Mouse (Mus musculus) liver, postnatal 0 days (tissue): ENCODE results near the gene Nr2f1. TPM values are rescaled to one million over a fixed set of nuclear protein-coding genes. Genes with fewer than 3 reads are reported as not detected.

Source experiments
- ATAC-seq: fragments of 200-750 bp; cut with Nextera tagmentation; 2 replicates; pipeline ENCODE4 v1.8.0; 2017; ENCODE audit warnings: mild to moderate bottlenecking, moderate library complexity
- DNase-seq: peaks from one replicate; pipeline ENCODE4 v3.0.0-alpha.2; 2016
- H3K27ac ChIP-seq: fragments of 300-500 bp; sonication (generic); 2 replicates; pipeline ENCODE4 v1.5.1; 2014; ENCODE audit warnings: antibody characterized with exemption, moderate library complexity, mild to moderate bottlenecking, low read depth
- H3K27me3 ChIP-seq: fragments of 300-500 bp; sonication (generic); 2 replicates; pipeline ENCODE4 v1.6.1; 2014; ENCODE audit warnings: low read length, control low read depth, mixed read lengths; ENCODE audit not compliant: insufficient read depth
- H3K36me3 ChIP-seq: fragments of 300-500 bp; sonication (generic); replicated peaks from 2 replicates; pipeline ENCODE4 v1.6.1; 2014; ENCODE audit warnings: mild to moderate bottlenecking, control low read depth, low read length, moderate library complexity, mixed read lengths; ENCODE audit not compliant: insufficient read depth
- H3K4me1 ChIP-seq: fragments of 300-500 bp; sonication (generic); 2 replicates; pipeline ENCODE4 v1.6.1; 2014; ENCODE audit warnings: antibody characterized with exemption, mild to moderate bottlenecking, control low read depth; ENCODE audit not compliant: insufficient read depth
- H3K4me2 ChIP-seq: fragments of 300-500 bp; sonication (generic); 2 replicates; pipeline ENCODE4 v1.6.1; 2014; ENCODE audit warnings: low read depth, mild to moderate bottlenecking, low read length, moderate library complexity, mixed read lengths
- H3K4me3 ChIP-seq: fragments of 300-500 bp; sonication (generic); 2 replicates; pipeline ENCODE4 v1.5.1; 2014; ENCODE audit warnings: low read depth, low read length
- H3K9ac ChIP-seq: fragments of 300-500 bp; sonication (generic); replicated peaks from 2 replicates; pipeline ENCODE4 v1.6.1; 2014; ENCODE audit warnings: mild to moderate bottlenecking, moderate library complexity
- H3K9me3 ChIP-seq: fragments of 300-500 bp; sonication (generic); 2 replicates; pipeline ENCODE4 v1.6.1; 2016; ENCODE audit warnings: mild to moderate bottlenecking, control low read depth, low read length, mixed read lengths
- CTCF ChIP-seq: sonication (generic); IDR thresholded peaks from 2 replicates; pipeline ENCODE4 v1.5.1; 2016; ENCODE audit warnings: antibody characterized with exemption, low read depth
- EP300 ChIP-seq: IDR thresholded peaks from 2 replicates; pipeline ENCODE4 v1.6.1; 2016; ENCODE audit warnings: antibody characterized with exemption, low read depth, mild to moderate bottlenecking
- WGBS: fragments of 180-500 bp; shearing (Covaris S2); extraction: QIAGEN DNeasy Blood & Tissue Kit; methylation state at CpG from one replicate; pipeline ENCODE4 v1.1.7; 2014; ENCODE audit not compliant: insufficient replicate concordance; 5-methylcytosine and 5-hydroxymethylcytosine counted together
- polyA plus RNA-seq: library from polyadenylated mRNA; unstranded; fragments of >200 nt; fragmentation: Nextera tagmentation; extraction: Ambion mirVana; gene quantifications from 2 replicates; pipeline ENCODE4 v1.2.1, GENCODE M21; 2015

Gene Nr2f1
- polyA plus RNA-seq, 1 experiment from 2014 or later, result 0.52 TPM

DNA sequence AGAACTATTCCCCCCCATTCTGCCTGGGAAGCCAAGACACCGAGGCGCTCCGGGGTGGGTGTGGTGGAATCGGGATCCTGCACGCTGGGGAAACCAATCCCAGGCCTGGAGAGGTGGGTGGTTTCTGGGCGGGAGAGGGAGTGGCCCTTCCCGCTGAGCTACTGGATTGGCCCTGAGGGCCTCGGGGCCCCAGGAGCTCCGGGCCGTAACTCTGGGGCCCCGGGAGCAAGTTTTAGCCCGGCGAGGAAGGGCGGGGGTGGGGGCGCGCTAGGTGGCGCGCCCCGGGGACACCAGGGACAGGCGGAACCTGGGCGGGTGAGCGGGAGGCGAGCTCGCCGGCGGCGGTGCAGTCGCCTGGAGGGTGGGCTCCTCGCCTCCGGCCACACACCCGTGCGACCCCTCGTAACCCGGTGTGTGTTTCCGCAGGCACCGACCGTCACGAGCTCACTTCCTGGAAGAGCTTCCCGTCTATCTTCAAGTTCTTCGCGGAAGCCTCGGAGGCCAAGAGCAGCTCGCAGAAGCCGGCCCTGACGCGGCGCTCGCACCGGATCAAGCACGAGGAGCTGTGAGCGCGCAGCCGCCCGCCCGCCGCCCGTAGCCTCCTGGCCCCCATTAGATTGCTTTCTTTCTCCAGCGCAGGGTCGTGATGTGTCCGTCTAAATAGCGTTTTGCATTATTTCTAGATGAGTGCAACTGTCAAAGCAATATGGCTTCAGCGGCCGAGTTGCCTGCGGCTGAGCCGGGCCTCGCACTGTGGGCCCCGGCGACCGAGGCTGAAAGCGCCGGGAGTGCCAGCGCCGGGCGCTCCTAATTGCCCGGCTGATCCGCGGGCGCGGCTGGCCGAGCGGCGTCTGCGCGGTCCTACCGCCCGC lies 36.2 kb downstream of the Nr2f1 start:
- ATAC-seq, result peak; percentile 97
- WGBS, result under 1% methylated on average over 78 of the region's 86 CpGs
- TF ChIP-seq CTCF (peak; percentile 27; the same call in 1 of the 2 replicates), EP300 (no peak)
- H3K4me1 ChIP-seq, result peaks cover 5% of the 10 kb centered on the region
- H3K27me3 ChIP-seq, result peaks cover 18% of the 10 kb centered on the region
- H3K4me3 ChIP-seq, result peak overlapping the region; percentile 60
- peak overlapping the region; percentile 84 for H3K4me2 ChIP-seq
- no peaks in the 10 kb centered on the region for H3K36me3 ChIP-seq
- DNase-seq, result peak; percentile 78
- peak overlapping the region; percentile 64 for H3K27ac ChIP-seq
- no peaks in the 10 kb centered on the region for H3K9me3 ChIP-seq
- peak overlapping the region; percentile 60 for H3K9ac ChIP-seq

DNA sequence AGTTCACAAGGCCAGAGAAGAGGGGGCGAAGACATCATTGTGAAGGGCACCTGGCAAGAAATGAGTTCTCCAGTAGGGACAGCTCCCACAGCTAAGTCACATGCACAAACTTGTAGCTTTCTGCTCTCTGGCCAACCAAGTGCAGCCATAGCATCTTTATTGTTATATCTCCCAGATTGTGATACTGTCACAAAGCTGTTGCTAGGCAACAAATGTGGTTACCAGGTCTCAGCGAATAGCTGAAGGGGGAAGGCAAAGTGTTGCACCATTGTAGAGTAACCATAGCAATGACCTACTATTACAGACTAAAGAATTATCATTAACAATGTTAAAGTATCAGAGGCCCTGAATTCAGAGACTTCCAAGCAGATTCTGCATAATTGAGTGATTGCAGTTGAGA lies 37.4 kb downstream of the Nr2f1 start:
- Histone ChIP-seq H3K27ac (no peak overlapping the region), H3K9me3 (no peaks in the 10 kb centered on the region), H3K9ac (no peak overlapping the region), H3K4me1 (peaks cover 7% of the 10 kb centered on the region), H3K4me2 (no peak overlapping the region), H3K4me3 (no peak overlapping the region), H3K36me3 (no peaks in the 10 kb centered on the region), H3K27me3 (peaks cover 14% of the 10 kb centered on the region)
- 58% methylated on average over 2 of the region's 2 CpGs for WGBS
- no peak for ATAC-seq
- TF ChIP-seq CTCF (no peak), EP300 (no peak)
- no peak for DNase-seq

DNA sequence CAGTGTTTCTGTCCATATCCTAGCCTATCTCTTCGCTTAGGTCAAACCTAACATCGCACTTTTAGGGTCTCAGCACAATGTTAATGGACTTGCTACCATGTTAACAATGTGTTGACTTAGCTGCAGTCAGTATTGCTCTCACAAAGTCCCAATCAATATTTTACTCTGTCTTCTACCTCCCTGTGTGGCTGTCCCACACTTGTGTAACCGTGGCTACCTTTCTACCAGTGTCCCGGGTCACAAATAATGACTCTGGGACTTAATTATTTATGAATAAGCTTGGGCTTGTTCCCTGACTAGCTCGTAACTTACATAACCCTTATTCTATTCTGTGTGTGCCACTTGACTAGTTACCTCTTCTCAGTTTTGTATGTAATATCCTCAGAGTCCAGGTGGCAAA lies 42.1 kb downstream of the Nr2f1 start:
- no peak overlapping the region for H3K27ac ChIP-seq
- no peaks in the 10 kb centered on the region for H3K27me3 ChIP-seq
- no peak overlapping the region for H3K4me3 ChIP-seq
- no peaks in the 10 kb centered on the region for H3K9me3 ChIP-seq
- ATAC-seq (peak; percentile 70), DNase-seq (no peak)
- H3K4me2 ChIP-seq, result no peak overlapping the region
- TF ChIP-seq CTCF (no peak), EP300 (no peak)
- H3K4me1 ChIP-seq, result 0 out of 2 replicates have a peak, but pooled peaks cover 2% of the 10 kb centered on the region
- 71% methylated on average over 5 of the region's 5 CpGs for WGBS
- no peak overlapping the region for H3K9ac ChIP-seq
- no peaks in the 10 kb centered on the region for H3K36me3 ChIP-seq

Other genes with a start within 250 kb of the Nr2f1 start
- gene Pou5f2, start 174.9 kb downstream of the Nr2f1 start, polyA plus RNA-seq, result 0.15 and 0.40 TPM in 2 replicates